Mouse (Mus musculus) yolk sac, embryonic 10.5 days (tissue): ENCODE results near the gene Col5a1.

Source experiments
- DNase-seq: peaks from one replicate; pipeline ENCODE4 v3.0.0-alpha.2; 2017; ENCODE audit warnings: low spot score

The Col5a1 gene

DNA sequence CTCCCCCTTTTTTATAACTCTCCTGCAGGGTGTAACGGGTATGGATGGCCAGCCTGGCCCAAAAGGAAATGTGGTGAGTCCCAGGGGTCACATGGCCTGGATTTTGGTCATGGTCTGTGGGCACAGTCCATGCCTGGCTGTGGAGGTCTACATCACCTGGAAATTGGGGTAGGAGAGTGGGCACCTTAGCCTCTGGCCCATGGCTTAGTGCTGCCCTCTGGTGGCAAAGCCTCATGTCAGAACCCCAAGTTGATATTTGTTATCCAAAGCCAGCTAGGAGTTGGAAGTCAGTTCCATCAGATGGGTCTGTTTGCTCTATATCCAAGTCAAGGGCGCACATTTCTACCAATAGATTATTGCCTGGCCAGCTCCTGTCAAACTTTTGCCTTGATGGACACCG lies 87.6 kb downstream of the Col5a1 start:
- peak; percentile 21 for DNase-seq

DNA sequence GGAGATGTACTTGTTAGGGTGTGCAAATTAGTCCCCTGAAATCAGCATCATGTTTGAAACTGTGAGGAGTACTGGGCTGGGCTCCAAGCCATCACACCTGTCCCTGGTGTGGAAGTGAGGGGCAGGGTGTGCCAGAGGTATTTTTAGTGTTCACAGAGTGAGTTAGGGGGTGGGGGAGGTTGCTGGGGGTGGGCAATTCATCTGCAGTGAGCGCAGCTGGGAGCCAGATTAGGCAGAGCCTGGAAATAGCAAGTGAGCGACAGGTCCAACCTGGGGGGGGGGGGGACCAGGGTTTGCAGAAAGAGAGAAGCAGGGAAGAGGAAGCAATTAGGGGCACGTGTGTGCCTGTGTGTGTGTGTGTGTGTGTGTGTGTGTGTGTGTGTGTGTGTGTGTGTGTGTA lies 89.6 kb downstream of the Col5a1 start:
- no peak for DNase-seq

DNA sequence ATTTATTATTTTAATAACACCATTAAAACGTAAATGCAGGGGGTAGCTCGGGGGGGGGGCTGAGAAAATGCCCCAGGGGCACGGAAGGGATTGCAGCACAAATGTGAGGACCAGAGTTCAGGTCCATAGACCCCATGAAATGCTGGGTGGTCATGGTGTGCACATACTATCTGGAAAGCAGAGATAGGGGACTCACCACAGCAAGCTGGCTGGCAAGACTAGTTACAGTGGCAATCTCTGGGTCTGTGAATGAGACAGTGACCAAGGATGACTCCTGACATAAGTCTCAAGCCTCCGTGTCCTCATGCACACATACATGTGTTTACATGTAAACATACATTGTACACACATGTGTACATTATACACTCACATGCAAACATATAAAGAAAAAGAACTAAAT lies 90.3 kb downstream of the Col5a1 start:
- no peak for DNase-seq

DNA sequence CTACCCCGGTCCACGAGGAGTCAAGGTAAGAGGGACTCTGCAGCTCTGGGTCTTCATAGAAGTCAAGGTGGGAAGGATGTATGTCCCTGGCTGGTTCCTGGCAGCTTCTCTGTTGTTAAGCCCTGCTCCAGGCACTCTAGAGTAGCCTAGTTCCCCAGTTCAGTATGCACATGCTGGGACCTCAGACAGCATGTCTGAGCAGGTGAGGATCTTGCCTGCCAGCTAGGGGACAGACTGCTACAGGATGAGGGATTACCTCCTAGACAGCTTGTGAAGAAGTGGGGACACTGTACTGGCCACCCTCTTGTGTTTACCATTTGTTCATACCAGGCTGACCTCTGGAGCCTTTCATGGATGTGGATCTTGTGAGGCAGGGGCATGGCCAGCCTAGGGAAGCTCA lies 94.8 kb downstream of the Col5a1 start:
- no peak for DNase-seq

DNA sequence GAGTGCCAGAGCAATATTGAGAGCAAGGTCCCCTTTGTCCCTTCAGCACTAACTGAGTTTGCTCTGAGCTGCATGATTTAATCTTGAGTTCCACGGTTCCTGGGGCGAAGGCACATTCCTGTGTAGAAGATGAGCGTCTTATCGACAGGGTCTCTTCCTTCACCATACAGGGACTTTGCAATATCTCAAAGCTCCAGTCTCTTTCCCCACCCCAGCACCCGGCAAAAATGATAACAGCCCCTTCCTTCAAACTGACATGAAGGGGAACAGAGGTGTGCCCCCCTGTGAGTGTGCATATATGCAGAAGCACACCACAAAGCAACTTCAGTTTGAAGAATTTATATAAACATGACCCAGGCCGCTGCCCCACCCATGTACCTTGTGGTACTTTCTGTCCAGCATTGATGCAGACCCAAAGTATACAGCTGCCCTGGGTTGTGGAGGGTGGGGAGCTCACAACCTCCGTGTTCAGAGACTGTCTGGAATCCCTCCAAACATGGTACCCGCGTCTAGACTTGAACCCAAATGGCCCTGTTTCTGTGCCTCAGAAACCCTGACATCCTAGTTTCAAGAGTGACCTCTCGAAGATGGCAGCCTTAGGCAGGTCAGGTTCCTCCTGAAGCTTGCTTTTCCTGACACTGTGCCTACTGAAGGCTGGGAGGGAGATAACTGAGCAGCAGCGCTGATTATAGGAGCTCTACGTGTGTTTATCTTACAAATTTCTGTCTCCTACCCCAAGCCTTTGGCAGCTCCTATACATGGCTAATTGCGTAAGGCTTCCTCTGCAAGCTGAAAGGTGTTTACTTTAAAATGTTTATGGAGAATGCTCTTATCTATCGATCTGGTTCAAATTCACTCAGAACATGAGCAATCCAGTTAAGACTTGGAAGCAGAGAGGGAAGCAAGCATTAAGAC lies 95.7 kb downstream of the Col5a1 start:
- peak; percentile 50 for DNase-seq

DNA sequence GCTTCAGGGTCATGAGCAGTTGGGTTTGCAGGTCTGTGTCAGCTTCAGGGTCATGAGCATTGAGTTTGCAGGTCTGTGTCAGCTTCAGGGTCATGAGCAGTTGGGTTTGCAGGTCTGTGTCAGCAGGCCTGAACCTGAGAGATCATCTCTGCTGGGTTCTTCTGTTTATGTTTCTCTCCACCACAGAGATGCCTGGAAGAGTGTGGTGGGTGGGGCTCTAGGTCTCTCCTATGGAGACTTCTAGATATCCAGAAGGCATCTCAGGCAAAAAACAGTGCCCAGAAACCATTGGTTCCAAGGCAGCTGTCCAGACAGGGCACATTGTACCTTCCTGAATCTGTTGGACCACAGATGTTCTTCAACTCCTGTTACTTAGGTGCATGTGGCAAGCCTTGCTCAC lies 96.9 kb downstream of the Col5a1 start:
- peak; percentile 32 for DNase-seq

DNA sequence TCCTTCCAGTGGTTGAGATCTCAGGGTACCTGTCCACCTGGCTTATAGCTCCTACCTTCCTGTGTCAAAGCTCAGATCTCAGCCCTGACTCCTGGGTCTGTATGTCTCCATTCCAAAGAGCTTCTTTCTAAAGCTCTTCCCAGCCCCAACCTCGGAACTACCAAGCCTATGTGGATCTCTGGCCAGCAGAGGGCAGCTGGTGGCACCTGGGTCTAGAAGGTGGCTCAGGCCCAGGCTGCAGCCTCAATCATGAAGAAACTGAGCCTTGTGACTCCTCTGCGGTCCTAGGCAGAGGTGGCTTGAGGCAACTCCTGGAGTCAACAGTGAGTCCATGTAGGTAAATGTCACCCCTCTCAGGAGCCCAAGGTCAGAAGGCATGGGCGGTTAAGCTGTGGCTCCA lies 97.7 kb downstream of the Col5a1 start:
- no peak for DNase-seq

DNA sequence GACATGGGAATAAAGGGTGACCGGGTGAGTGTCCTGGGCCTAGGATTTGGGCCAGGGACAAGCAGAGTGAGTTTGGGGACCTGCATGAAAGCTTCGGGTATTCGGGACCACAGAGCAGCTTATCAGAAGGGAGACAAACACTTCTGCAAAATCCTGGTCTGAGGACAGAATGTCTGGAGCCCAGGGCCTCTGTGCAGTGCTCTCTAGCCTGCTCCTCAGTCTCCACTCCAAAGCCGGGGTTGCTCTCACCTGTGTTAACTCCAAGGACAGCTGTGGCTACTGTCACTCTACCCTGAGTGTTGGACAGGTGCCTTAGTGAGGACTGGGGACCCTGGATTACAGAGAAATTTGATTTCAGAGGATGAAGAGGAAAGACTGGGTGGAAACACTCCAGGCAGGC lies 100.5 kb downstream of the Col5a1 start:
- no peak for DNase-seq

DNA sequence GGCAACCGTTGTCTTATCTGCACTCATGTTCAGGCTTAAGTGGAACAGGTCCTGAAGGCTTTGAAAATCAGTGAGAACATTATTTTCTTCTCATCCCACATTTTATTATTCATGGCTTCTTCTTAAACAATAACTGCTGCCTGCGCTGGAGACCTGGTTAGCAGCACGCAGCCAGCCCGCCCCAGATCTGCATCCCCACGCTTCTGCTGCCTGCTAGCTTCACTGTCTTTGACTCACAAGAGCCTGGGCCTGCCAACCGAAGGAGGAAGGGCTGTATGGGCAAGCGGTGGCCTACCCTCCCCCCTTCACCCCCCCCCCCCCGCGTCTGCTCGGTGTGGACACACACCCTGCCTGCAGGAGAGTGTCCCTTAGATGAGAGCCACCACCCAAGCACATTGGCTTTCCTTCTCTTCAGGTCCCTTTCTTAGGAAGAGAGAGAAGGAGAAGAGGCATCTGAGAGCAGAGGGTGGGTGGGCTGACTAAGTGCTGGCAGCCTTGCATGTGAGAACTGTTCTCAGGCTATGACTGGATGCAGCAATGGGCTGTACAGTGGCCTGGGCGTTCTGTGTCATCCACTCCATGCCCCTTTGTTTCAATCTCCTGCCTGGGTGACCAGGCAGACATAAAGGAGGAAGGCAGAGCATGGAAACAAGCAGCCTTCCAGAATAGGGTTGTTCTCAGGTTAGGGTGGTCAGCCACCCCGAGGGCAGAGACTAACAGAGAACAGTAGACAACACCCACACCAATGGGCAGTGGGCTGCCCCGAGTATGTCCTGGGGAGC lies 104.4 kb downstream of the Col5a1 start:
- DNase-seq = no peak

DNA sequence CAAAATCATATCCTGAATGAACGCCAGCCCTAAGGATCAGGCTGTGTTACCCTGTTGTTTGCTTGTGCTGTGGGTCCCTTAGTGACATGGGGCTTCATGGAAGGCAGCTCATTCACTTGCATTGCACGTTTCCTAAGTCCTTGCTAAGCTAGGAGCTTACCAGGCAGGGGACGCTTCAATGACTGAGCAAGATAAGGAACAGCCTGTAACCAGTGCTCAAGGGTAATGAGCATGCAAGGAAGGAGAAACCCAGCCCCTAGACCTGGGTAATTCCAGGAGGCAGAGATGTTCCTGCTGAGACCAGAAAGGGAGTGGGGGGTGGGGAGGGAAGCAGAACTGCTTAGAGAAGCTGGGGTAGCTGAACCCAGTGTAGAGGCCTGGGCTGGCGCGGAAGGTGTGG lies 107.2 kb downstream of the Col5a1 start:
- DNase-seq = no peak

DNA sequence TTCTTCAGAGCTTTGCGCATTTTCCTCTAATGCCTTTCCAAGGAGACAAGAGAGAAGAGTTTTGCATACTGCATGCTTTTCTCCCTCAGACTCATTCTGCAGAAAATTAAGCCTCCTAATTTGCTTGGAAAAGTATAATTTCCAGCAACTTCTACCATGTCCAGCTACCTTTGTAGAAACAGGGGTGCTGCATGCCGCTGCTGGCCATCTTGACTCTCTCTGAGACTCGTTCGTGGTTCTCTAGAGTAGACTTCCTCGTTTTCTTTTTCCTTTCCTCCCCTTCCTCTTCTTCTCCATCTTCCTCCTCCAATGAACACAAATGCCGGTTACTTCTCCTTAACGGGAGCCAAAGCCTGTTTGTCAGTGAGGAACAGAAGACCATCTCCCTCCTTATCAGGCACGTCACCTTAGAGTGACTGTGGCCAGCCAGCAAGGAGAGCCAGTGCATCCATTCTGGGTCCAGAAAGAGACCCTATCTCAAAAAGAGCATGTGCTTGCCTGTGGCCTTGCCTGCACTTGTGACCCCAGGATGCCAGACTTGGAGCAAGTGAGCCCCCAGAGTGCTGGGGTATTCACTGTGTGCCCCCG lies 113.9 kb downstream of the Col5a1 start:
- no peak for DNase-seq

DNA sequence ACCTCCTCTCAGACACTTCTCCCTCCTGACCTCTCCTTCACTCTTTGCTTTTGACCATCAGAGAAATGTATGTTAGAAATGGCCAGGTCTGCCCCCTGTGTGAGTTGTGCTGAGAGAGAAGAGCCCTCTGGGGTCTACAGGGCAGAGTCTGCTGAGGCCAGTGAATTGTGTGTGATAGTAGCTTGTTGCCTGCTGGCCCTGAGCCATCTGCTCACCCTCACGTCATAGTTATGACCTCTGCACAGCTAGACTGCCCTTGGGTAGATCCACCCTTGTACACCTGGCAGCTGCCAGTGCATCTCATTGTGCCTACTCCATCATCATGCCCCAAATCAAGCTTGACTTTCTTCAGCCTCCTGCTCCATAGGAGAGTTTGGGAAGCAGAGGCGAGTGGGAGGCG lies 114.4 kb downstream of the Col5a1 start:
- DNase-seq = no peak

DNA sequence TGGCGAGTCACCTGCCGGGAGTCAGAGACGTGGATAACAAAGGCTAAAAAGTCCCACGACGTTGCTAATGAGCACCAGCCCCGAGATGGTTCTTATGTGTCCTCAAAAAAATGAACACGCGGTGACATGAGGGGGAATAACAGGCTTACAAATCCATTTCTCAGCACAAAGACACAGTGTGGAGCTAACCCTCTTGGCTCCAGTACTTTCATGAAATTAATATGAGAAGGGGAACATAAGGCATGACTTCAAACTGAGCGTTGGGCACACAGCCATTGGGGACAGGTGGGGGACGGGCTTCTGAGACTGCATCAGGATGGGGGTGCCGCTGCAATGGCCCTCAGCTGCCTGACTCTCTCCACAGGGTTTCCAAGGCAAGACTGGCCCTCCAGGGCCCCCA lies 115.0 kb downstream of the Col5a1 start:
- no peak for DNase-seq

DNA sequence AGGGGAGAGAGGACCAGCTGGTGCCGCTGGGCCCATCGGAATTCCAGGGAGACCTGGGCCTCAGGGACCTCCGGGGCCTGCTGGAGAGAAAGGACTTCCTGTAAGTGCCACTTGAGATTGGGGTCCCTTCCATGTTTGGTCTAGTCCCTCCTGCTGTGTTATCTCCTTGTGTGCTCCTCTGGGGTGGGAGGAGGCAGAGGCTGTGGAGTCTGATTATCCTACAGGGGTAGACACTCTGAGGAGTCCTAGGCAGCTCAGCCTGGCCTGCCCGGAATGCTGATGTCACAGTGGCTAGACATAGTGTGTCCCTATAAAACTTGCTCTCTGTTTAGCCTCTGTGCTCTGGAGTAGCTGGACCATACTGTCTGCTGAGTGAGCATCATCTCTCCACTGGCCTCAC lies 119.0 kb downstream of the Col5a1 start:
- DNase-seq = no peak

DNA sequence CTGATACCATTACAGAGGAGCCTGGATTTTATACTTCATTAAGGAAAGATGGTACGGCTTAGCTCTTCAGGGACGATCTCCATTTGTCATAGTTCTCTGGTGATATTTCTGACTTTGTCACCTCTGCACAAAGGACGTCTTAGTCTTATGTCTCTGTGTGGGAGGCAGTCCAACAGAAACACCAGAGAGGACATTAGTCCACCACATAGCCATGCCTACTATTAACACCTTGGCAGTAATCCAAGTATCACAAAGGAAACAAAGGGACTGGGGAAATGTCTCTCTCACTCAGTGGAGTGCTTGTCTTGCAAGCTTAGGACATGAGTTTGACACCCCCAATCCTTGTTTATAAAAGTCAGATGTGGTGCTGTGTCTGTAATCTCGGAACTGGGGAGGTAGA lies 122.0 kb downstream of the Col5a1 start:
- DNase-seq = no peak

DNA sequence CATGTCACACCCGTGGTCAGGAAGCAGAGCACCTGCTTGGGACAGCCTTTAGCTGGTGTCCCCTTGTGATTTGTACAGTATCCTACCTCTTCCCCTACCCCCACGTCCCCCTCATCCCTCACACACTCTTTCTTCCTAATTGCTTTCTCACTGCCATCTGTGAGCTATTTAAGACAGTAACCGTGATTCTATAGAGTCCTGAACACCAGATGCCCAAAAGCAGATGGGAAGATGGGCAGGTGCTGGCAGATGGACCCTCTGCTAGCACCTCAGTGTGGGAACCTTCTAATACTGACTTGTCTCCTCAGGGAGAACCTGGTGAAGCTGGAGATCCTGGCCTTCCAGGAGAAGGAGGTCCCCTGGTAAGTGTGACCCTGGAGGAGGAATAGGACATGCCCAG lies 126.1 kb downstream of the Col5a1 start:
- no peak for DNase-seq

DNA sequence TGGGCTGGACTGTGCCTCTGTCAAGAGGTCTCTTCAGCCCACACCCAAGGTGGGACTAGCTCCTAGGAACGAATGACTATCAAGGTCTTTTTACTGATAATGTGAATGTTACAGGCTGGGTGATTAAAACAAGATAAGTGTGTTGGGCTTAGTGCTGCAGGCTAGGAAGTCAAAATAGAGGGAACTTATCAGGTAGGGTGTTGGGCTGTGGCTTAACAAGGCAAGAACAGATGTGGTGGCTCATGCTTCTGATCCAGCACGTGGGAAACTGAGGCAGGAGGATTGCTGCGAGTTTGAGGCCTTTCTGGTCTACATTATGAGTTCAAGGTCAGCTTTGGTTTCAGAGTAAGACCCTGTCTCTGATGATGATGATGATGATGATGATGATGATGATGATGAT lies 128.6 kb downstream of the Col5a1 start:
- DNase-seq = no peak

DNA sequence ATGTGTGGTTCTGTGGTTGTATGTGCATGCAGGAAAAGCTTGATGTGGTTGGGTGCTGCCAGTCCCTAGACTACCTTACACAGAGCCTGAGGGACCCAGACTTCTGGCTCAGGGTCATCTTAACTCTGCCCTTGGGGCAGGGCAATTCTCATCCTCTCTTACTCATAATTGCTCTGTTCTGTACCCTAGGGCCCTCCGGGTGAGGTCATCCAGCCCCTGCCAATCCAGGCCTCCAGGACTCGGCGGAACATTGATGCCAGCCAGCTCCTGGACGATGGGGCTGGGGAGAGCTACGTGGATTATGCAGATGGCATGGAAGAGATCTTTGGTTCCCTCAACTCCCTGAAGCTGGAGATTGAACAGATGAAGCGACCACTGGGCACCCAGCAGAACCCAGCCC lies 138.2 kb downstream of the Col5a1 start:
- DNase-seq = no peak

DNA sequence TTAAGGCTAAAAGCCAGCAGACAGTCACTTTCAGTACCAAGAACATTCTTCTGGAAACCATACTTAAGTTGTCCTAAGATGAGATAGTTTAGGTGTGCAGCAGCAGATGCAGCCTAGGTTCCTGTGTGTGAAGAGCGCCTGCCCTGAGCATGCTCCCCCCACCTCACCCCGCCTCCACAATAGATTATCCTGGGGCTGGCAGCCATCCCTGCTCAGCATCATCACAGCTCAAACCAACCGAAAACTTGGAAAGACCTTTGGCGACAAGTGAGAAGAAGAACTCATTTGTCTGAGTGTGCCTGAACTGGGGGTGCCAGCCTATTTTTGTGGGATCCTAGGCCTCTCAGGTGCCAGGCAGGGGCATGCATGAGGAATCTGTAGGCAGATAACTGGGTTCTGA lies 139.6 kb downstream of the Col5a1 start:
- no peak for DNase-seq

DNA sequence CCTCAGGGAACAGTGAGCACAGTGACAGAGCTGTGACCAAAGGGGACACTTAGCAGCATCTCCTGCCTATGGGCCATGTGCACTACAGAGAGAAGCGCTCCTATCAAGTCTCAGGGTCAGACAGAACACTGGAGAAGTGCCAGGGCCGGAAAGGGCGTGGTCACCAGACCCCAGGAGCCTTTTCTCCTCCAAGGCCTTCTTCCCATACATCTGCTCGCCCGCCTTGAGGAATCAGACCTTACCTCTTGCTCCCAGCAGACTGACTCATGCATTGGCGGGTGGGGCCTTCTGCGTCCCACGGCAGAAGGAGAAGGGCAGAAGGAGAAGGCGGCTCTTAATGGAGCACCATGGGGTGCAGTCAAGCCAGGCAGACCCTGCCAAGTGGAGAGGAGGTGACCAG lies 145.6 kb downstream of the Col5a1 start:
- no peak for DNase-seq

DNA sequence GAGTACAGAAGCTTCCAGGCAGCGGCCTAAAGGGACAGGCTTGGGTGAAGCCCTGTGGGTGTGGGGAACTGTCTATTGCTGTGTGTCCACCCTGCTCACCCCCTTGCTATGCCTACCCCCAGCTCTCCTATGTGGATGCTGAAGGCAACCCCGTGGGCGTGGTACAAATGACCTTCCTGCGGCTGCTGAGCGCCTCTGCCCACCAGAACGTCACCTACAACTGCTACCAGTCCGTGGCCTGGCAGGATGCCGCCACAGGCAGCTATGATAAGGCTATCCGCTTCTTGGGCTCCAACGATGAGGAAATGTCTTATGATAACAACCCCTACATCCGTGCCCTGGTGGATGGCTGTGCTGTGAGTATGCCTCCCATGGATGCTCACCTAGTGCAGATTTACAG lies 146.2 kb downstream of the Col5a1 start:
- DNase-seq = no peak

DNA sequence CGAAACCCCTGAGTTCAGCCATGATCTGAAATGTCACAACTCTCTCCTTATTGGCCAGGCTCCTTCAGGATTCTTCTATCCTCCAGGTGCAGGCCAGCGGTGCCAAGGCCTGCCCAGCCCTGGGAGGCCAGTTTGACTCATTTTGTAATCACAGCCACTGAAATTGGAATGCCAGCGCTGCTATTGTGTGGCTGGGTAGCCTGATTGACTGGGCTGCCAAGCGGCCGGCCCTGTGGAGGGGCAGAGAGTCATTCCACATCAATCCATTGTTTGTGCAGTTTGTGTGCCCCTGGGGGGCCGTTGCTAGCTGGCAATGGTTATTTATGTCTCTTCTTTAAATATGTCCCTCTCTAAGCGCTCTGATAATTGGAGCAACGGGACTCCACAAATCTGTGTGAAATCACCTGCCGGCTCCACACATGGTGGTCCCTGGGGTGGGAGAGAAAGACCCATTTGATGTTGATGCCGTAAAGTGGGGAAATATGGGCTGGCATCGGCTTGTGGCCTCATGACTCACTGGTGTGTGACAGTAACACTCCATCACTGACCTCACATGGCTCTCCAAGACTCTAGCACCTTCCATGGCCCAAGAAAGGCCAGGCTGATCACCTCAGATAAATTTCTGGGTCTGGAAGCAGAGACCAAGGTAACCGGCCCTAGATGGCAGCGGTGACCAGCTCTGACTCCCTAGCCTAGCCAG lies 147.9 kb downstream of the Col5a1 start:
- no peak for DNase-seq
